Mouse (Mus musculus): ENCODE data around the gene Gm10226. TPM values are rescaled to one million over a fixed set of nuclear protein-coding genes. Genes with fewer than 3 reads are reported as not detected.

The Gm10226 gene
- total RNA-seq, 1 experiment from 2014 or later = not detected

Other genes with a start within 250 kb of the Gm10226 start
- gene Zfp51, start 241.5 kb upstream of the Gm10226 start, total RNA-seq (2017) = 14.8 and 15.7 TPM in 2 replicates
- gene Zfp53, start 202.9 kb upstream of the Gm10226 start, total RNA-seq (2017) = 9.1 and 14.6 TPM in 2 replicates
- gene Zfp52, start 156.3 kb upstream of the Gm10226 start, total RNA-seq (2017) = 39.2 and 47.4 TPM in 2 replicates
- 2.9 and 5.2 TPM in 2 replicates for gene Zfp948, start 124.9 kb upstream of the Gm10226 start, total RNA-seq (2017)
- 4.7 and 6.5 TPM in 2 replicates for gene Zfp983, start 41.2 kb upstream of the Gm10226 start, total RNA-seq (2017)
- 10.9 and 13.4 TPM in 2 replicates for gene Zfp760, start 15.9 kb downstream of the Gm10226 start, total RNA-seq (2017)
- gene Zfp229, start 38.9 kb downstream of the Gm10226 start, total RNA-seq (2017) = 5.8 and 8.6 TPM in 2 replicates
- gene Zfp820, start 153.9 kb downstream of the Gm10226 start, total RNA-seq (2017) = 9.8 and 11.1 TPM in 2 replicates
- 6.9 and 9.8 TPM in 2 replicates for gene Zfp995, start 218.1 kb downstream of the Gm10226 start, total RNA-seq (2017)

Measured in common myeloid progenitor, adult 5-6 weeks (primary cell).